Mouse (Mus musculus) heart, postnatal 4 days (tissue): Measurements from ENCODE around the gene Garnl3. TPM values are rescaled to one million over a fixed set of nuclear protein-coding genes. Genes with fewer than 3 reads are reported as not detected.
A peak's percentile ranks its signal among the peaks of the same experiment; 100 is the strongest.
"Not testable (repeated sequence)": the region's sequence is repeated elsewhere in the genome, so short reads cannot be mapped to it uniquely, and the experiment has no call there.

Source experiments
- DNase-seq: peaks from one replicate; pipeline ENCODE4 v3.0.0; 2021
- total RNA-seq, 2 experiments: library from RNA; stranded (reverse); gene quantifications; 2 replicates each; pipeline ENCODE4 v1.2.3; 2021

Garnl3 gene
- total RNA-seq, 2 experiments from 2014 or later = 9.7 to 11.6 TPM

GRCm38 (mm10) chr2:33022846-33023245, 108.6 kb downstream of the Garnl3 start:
- DNase-seq = no peak

GRCm38 (mm10) chr2:33018026-33018425, 113.4 kb downstream of the Garnl3 start:
- peak; percentile 78 for DNase-seq

- no peak for DNase-seq
These were observed 114.3 kb downstream of the Garnl3 start for GRCm38 (mm10) chr2:33017191-33017590.

- DNase-seq = no peak
These were observed 116.6 kb downstream of the Garnl3 start for GRCm38 (mm10) chr2:33014877-33015276.

- not testable (repeated sequence) for DNase-seq
These were observed 122.4 kb downstream of the Garnl3 start for GRCm38 (mm10) chr2:33009055-33009454.

- DNase-seq = peak; percentile 24
These were observed 126.4 kb downstream of the Garnl3 start for GRCm38 (mm10) chr2:33005041-33005440.

GRCm38 (mm10) chr2:33002144-33002543, 129.3 kb downstream of the Garnl3 start:
- DNase-seq = no peak

- DNase-seq = no peak
These were observed 131.7 kb downstream of the Garnl3 start for GRCm38 (mm10) chr2:32999752-33000151.

GRCm38 (mm10) chr2:32997792-32998191, 133.7 kb downstream of the Garnl3 start:
- DNase-seq = no peak

- no peak for DNase-seq
These were observed 134.4 kb downstream of the Garnl3 start for GRCm38 (mm10) chr2:32997081-32997480.

GRCm38 (mm10) chr2:32992130-32992529, 139.3 kb downstream of the Garnl3 start:
- no peak for DNase-seq

- DNase-seq = no peak
These were observed 141.2 kb downstream of the Garnl3 start for GRCm38 (mm10) chr2:32990167-32990832.

- DNase-seq = no peak
These were observed 142.1 kb downstream of the Garnl3 start for GRCm38 (mm10) chr2:32989376-32989775.

GRCm38 (mm10) chr2:32985844-32986243, 145.6 kb downstream of the Garnl3 start:
- no peak for DNase-seq

GRCm38 (mm10) chr2:32983617-32984016, 147.8 kb downstream of the Garnl3 start:
- DNase-seq = no peak

GRCm38 (mm10) chr2:32982700-32983099, 148.8 kb downstream of the Garnl3 start:
- DNase-seq = no peak

- peak; percentile 92 for DNase-seq
These were observed 149.7 kb downstream of the Garnl3 start, which contains the start of gene Slc2a8 for GRCm38 (mm10) chr2:32981725-32982271. Gene Slc2a8 (minus strand): TSS chr2:32982083.

- DNase-seq = peak; percentile 38
These were observed 150.2 kb downstream of the Garnl3 start for GRCm38 (mm10) chr2:32981281-32981680.

GRCm38 (mm10) chr2:32979675-32980074, 151.8 kb downstream of the Garnl3 start:
- DNase-seq = no peak

- no peak for DNase-seq
These were observed 152.8 kb downstream of the Garnl3 start for GRCm38 (mm10) chr2:32978675-32979074.

- no peak for DNase-seq
These were observed 154.3 kb downstream of the Garnl3 start for GRCm38 (mm10) chr2:32977114-32977513.

GRCm38 (mm10) chr2:32974216-32974615, 157.2 kb downstream of the Garnl3 start:
- no peak for DNase-seq

- DNase-seq = no peak
These were observed 160.2 kb downstream of the Garnl3 start for GRCm38 (mm10) chr2:32971235-32971634.

- DNase-seq = peak; percentile 58
These were observed 162.1 kb downstream of the Garnl3 start for GRCm38 (mm10) chr2:32969326-32969725.
